Mouse (Mus musculus): Measurements from ENCODE around the gene Nup155.

Gene Nup155

DNA sequence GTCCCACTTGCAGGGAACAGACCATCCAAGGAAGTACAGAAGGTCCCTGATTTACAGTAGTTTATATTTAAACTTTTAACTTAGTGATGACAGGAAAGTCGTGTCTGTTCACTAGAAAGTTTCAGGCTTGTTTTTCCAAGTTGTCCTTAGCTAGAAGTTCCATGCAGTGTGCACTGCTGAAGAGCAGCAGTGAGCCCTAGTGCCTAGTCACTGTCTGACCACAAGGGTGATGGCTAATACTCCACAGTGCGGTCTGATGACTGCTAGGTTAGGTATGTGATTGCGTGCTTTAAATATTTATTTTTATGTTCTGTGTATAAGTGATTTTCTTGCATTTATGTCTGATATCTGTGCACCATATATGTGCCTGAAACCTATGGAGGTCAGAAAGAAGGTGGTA is 81.4 kb downstream of the Nup155 start:
- DNase-seq (ENCODE audit: extremely low spot score) = no peak

DNA sequence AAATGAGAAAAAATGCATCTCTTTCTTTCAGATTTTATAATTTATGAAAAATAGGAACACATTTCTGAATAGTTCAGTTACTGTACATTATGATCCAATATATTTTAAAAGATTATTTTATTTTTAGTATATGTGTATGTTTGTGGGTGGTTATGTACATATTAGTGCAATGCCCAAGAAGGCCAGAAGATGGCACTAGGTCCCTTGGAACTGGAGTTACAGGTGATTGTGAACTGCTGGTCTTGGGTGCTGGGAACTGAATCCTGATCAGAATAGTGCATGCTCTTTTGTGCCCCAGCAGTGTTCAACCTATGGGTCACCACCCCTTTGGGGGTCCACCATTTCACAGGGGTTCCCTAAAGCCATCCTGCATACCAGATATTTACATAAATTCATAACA is 91.2 kb downstream of the Nup155 start:
- no peak for DNase-seq (ENCODE audit: extremely low spot score)

DNA sequence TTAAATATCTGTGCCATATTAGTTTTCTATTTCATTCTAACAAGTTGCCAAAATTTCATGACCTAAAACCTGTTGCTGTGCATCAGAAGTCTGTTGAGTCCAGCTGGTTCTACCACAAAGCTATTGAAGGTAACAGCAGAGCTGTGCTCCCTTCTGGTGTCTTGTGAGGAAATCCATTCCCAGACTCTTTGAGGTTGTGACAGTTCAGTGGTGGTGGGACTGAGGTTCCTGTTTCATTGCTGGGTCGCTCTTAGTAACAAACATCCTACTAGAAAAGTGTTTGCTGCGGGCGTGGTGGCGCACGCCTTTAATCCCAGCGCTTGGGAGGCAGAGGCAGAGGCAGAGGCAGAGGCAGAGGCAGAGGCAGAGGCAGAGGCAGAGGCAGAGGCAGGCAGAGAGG is 99.3 kb downstream of the Nup155 start:
- DNase-seq (ENCODE audit: extremely low spot score) = no peak

All from embryo, embryonic 9.5 days (tissue).